ENCODE assay signal across 22 mouse cellular contexts in genomic region chr4:14147102-14147501, GRCm38 (mm10).
DNase-seq lines count a peak whose midpoint lies in the region; ATAC-seq and TF ChIP-seq lines count a peak whose summit lies in the region.
"Had no signal": no experiment of that assay in that cellular context is flagged by ENCODE, and none has a peak within 500 bp of the region (broad histone marks: within the 10 kb centered on the region; RNA-seq: fewer than 3 reads in every experiment).

No protein-coding gene starts in this region.

- no peak overlapping the region for H3K4me2 ChIP-seq in midbrain, embryonic 14.5 days (ENCODE audit: low read length)
- no peak overlapping the region for H3K4me2 ChIP-seq in midbrain, postnatal 0 days (ENCODE audit: low read depth, low read length, poor library complexity, severe bottlenecking)
- no peak overlapping the region for H3K4me2 ChIP-seq in midbrain, embryonic 16.5 days (ENCODE audit: low read length)
- H3K4me2 ChIP-seq in midbrain, embryonic 13.5 days (replicated peaks), result no peak overlapping the region
- H3K4me2 ChIP-seq: embryonic facial prominence, embryonic 13.5 days; embryonic facial prominence, embryonic 15.5 days; forebrain, embryonic 12.5 days had no signal

- TF ChIP-seq CTCF in midbrain, postnatal 0 days (IDR thresholded peaks at IDR 0.05), result no peak

- H3K4me1 ChIP-seq in midbrain, embryonic 14.5 days (ENCODE audit: control insufficient read depth, insufficient read depth, low read length), result no peaks in the 10 kb centered on the region
- no peaks in the 10 kb centered on the region for H3K4me1 ChIP-seq in midbrain, postnatal 0 days (ENCODE audit: insufficient read depth, low read length)
- peaks cover 6% of the 10 kb centered on the region; the same call in 1 of the 2 replicates for H3K4me1 ChIP-seq in midbrain, embryonic 16.5 days (ENCODE audit: control insufficient read depth, insufficient read depth, low read length)
- H3K4me1 ChIP-seq in midbrain, embryonic 13.5 days (replicated peaks), result peaks cover 8% of the 10 kb centered on the region
- H3K4me1 ChIP-seq: embryonic facial prominence, embryonic 13.5 days; embryonic facial prominence, embryonic 15.5 days; forebrain, embryonic 10.5 days; forebrain, embryonic 12.5 days had no signal

- DNase-seq in midbrain, embryonic 14.5 days, result peak; percentile 29
- no peak for DNase-seq in midbrain, postnatal 0 days (ENCODE audit: low spot score)
- DNase-seq in adrenal gland, postnatal 10 days, result no peak
- DNase-seq: adrenal gland, adult 2 months; adrenal gland, postnatal 14 days; adrenal gland, postnatal 36 days; cerebellum, adult 11 months; cerebellum, adult 18-20 months; cerebellum, adult 8-10 months; cerebellum, adult 9-11 months; cerebellum, postnatal 14 days; cerebellum, postnatal 36 days; embryo, embryonic 11 days had no signal

- H3K27ac ChIP-seq in midbrain, embryonic 14.5 days (replicated peaks; ENCODE audit: low read depth, low read length), result no peak overlapping the region
- H3K27ac ChIP-seq in midbrain, postnatal 0 days (ENCODE audit: low read depth, low read length), result no peak overlapping the region
- H3K27ac ChIP-seq in midbrain, embryonic 16.5 days (ENCODE audit: low read length), result peak overlapping the region; percentile 60; the same call in 1 of the 2 replicates
- no peak overlapping the region for H3K27ac ChIP-seq in midbrain, embryonic 13.5 days
- H3K27ac ChIP-seq: embryonic facial prominence, embryonic 13.5 days; embryonic facial prominence, embryonic 15.5 days; forebrain, embryonic 10.5 days; forebrain, embryonic 12.5 days had no signal

- no peaks in the 10 kb centered on the region for H3K9me3 ChIP-seq in midbrain, embryonic 14.5 days (ENCODE audit: control insufficient read depth, low read length)
- H3K9me3 ChIP-seq in midbrain, postnatal 0 days (ENCODE audit: low read length), result no peaks in the 10 kb centered on the region
- H3K9me3 ChIP-seq in midbrain, embryonic 16.5 days (replicated peaks; ENCODE audit: control insufficient read depth, low read length, poor library complexity, severe bottlenecking), result no peaks in the 10 kb centered on the region
- H3K9me3 ChIP-seq in midbrain, embryonic 13.5 days, result no peaks in the 10 kb centered on the region
- H3K9me3 ChIP-seq: embryonic facial prominence, embryonic 13.5 days; embryonic facial prominence, embryonic 15.5 days; forebrain, embryonic 10.5 days; forebrain, embryonic 12.5 days had no signal

- ATAC-seq in midbrain, embryonic 14.5 days (ENCODE audit: low FRiP score, low TSS enrichment), result no peak
- no peak for ATAC-seq in midbrain, postnatal 0 days (ENCODE audit: low FRiP score)
- peak; percentile 51; the same call in 1 of the 2 replicates for ATAC-seq in midbrain, embryonic 16.5 days
- no peak for ATAC-seq in midbrain, embryonic 13.5 days
- ATAC-seq: forebrain, embryonic 14.5 days; forebrain, embryonic 16.5 days had no signal

- no peaks in the 10 kb centered on the region for H3K27me3 ChIP-seq in midbrain, embryonic 14.5 days (ENCODE audit: control insufficient read depth, insufficient read depth, low read length)
- H3K27me3 ChIP-seq in midbrain, postnatal 0 days (ENCODE audit: insufficient read depth, low read length), result no peaks in the 10 kb centered on the region
- no peaks in the 10 kb centered on the region for H3K27me3 ChIP-seq in midbrain, embryonic 16.5 days (ENCODE audit: control insufficient read depth, insufficient read depth, low read depth, low read length)
- H3K27me3 ChIP-seq in midbrain, embryonic 13.5 days, result no peaks in the 10 kb centered on the region
- H3K27me3 ChIP-seq: embryonic facial prominence, embryonic 13.5 days; embryonic facial prominence, embryonic 15.5 days; forebrain, embryonic 12.5 days had no signal

- H3K9ac ChIP-seq in midbrain, embryonic 14.5 days (replicated peaks; ENCODE audit: low read length), result no peak overlapping the region
- no peak overlapping the region for H3K9ac ChIP-seq in midbrain, postnatal 0 days (replicated peaks; ENCODE audit: low read length, poor library complexity, severe bottlenecking)
- H3K9ac ChIP-seq in midbrain, embryonic 16.5 days (ENCODE audit: low read depth, low read length), result no peak overlapping the region
- no peak overlapping the region for H3K9ac ChIP-seq in midbrain, embryonic 13.5 days (replicated peaks)
- H3K9ac ChIP-seq: embryonic facial prominence, embryonic 13.5 days; embryonic facial prominence, embryonic 15.5 days; forebrain, embryonic 12.5 days had no signal

- no peaks in the 10 kb centered on the region for H3K36me3 ChIP-seq in midbrain, embryonic 14.5 days (ENCODE audit: control insufficient read depth, insufficient read depth, low read length)
- H3K36me3 ChIP-seq in midbrain, postnatal 0 days (ENCODE audit: insufficient read depth, low read length), result no peaks in the 10 kb centered on the region
- H3K36me3 ChIP-seq in midbrain, embryonic 16.5 days (ENCODE audit: control insufficient read depth, insufficient read depth, low read length), result no peaks in the 10 kb centered on the region
- no peaks in the 10 kb centered on the region for H3K36me3 ChIP-seq in midbrain, embryonic 13.5 days
- H3K36me3 ChIP-seq: embryonic facial prominence, embryonic 13.5 days; embryonic facial prominence, embryonic 15.5 days; forebrain, embryonic 10.5 days; forebrain, embryonic 12.5 days had no signal

- no peak overlapping the region for H3K4me3 ChIP-seq in midbrain, embryonic 14.5 days (replicated peaks; ENCODE audit: low read depth, low read length)
- H3K4me3 ChIP-seq in midbrain, postnatal 0 days (ENCODE audit: low read depth, low read length), result no peak overlapping the region
- no peak overlapping the region for H3K4me3 ChIP-seq in midbrain, embryonic 16.5 days (ENCODE audit: low read depth, low read length)
- no peak overlapping the region for H3K4me3 ChIP-seq in midbrain, embryonic 13.5 days (replicated peaks)
- H3K4me3 ChIP-seq: embryonic facial prominence, embryonic 13.5 days; embryonic facial prominence, embryonic 15.5 days; erythroblast, embryonic 14.5 days; forebrain, embryonic 10.5 days; forebrain, embryonic 12.5 days had no signal
